Mouse (Mus musculus) embryonic facial prominence, embryonic 14.5 days (tissue): ENCODE measurements around the gene 2310033P09Rik. TPM values are rescaled to one million over a fixed set of nuclear protein-coding genes. Genes with fewer than 3 reads are reported as not detected.
A peak's percentile ranks its signal among the peaks of the same experiment; 100 is the strongest.

Experiments
- ATAC-seq: fragments of 200-750 bp; cut with Nextera tagmentation; 2 replicates; pipeline ENCODE4 v1.8.0; 2017; ENCODE audit warnings: low read depth, moderate number of reproducible peaks, moderate TSS enrichment
- DNase-seq: peaks from one replicate; pipeline ENCODE4 v3.0.0-alpha.2; 2015; ENCODE audit warnings: low spot score
- H3K27ac ChIP-seq: fragments of 300-500 bp; sonication (generic); replicated peaks from 2 replicates; pipeline ENCODE4 v1.5.1; 2014; ENCODE audit warnings: low read depth, mild to moderate bottlenecking, low read length, moderate library complexity
- H3K27me3 ChIP-seq: fragments of 300-500 bp; sonication (generic); replicated peaks from 2 replicates; pipeline ENCODE4 v1.6.1; 2014; ENCODE audit warnings: low read length; ENCODE audit not compliant: control insufficient read depth, insufficient read depth
- H3K36me3 ChIP-seq: fragments of 300-500 bp; sonication (generic); 2 replicates; pipeline ENCODE4 v1.6.1; 2014; ENCODE audit warnings: low read length, mixed read lengths; ENCODE audit not compliant: control insufficient read depth, insufficient read depth
- H3K4me1 ChIP-seq: fragments of 300-500 bp; sonication (generic); 2 replicates; pipeline ENCODE4 v1.6.1; 2014; ENCODE audit warnings: antibody characterized with exemption, low read length; ENCODE audit not compliant: control insufficient read depth, insufficient read depth
- H3K4me2 ChIP-seq: fragments of 300-500 bp; sonication (generic); 2 replicates; pipeline ENCODE4 v1.6.1; 2014; ENCODE audit warnings: low read depth, mild to moderate bottlenecking, low read length, moderate library complexity, mixed read lengths
- H3K4me3 ChIP-seq: fragments of 300-500 bp; sonication (generic); 2 replicates; pipeline ENCODE4 v1.5.1; 2014; ENCODE audit warnings: low read depth, mild to moderate bottlenecking, low read length
- H3K9ac ChIP-seq: fragments of 300-500 bp; sonication (generic); 2 replicates; pipeline ENCODE4 v1.6.1; 2014; ENCODE audit warnings: low read depth, mild to moderate bottlenecking, low read length, moderate library complexity, mixed read lengths
- H3K9me3 ChIP-seq: fragments of 300-500 bp; sonication (generic); 2 replicates; pipeline ENCODE4 v1.6.1; 2016; ENCODE audit warnings: low read length; ENCODE audit not compliant: control insufficient read depth
- WGBS: fragments of 180-500 bp; shearing (Covaris S2); extraction: QIAGEN DNeasy Blood & Tissue Kit; methylation state at CpG from one replicate; pipeline ENCODE4 v1.1.7; 2014; 5-methylcytosine and 5-hydroxymethylcytosine counted together
- polyA plus RNA-seq: library from polyadenylated mRNA; unstranded; fragments of >200 nt; fragmentation: Nextera tagmentation; extraction: Ambion mirVana; gene quantifications from 2 replicates; pipeline ENCODE4 v1.2.1, GENCODE M21; 2014

The 2310033P09Rik gene
- 23.9 and 27.0 TPM in 2 replicates for polyA plus RNA-seq

GRCm38 (mm10) chr11:59208153-59208831 is at the start of gene 2310033P09Rik:
Gene 2310033P09Rik (plus strand): TSS chr11:59208321.
- no peaks in the 10 kb centered on the region; the same call in 1 of the 2 replicates for H3K4me1 ChIP-seq
- DNase-seq = peak; percentile 96
- peak within 1 kb of the TSS; percentile 91 for H3K4me3 ChIP-seq
- H3K27ac ChIP-seq = peak within 1 kb of the TSS; percentile 94
- ATAC-seq = peak; percentile 87
- peak within 1 kb of the TSS; percentile 79 for H3K4me2 ChIP-seq
- H3K9me3 ChIP-seq = no peaks in the 10 kb centered on the region
- no peaks in the 10 kb centered on the region for H3K27me3 ChIP-seq
- H3K9ac ChIP-seq = peak within 1 kb of the TSS; percentile 93
- H3K36me3 ChIP-seq = peaks cover 67% of the 10 kb centered on the region
- WGBS = 0% methylated on average over 48 of the region's 67 CpGs

DNA sequence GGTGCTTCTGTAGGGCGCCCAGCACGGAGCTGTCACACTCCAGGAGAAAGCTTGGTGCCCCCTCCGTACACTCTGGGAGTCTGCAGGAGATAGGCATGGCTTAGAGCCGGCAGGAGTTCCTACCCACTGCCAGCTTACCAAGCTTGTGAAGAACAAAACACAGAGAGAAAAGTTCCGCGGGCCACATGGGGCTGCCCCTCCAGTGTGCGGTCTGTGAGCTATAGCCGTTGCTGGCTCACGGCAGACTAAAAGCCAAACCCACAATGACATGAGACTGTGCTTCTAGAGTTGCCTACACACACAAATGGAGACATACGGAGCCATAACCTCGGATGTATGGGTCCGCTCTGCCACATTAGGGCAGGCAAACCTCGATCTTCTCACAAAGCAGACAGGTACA is 49.0 kb upstream of the 2310033P09Rik start:
- no peak overlapping the region for H3K9ac ChIP-seq

DNA sequence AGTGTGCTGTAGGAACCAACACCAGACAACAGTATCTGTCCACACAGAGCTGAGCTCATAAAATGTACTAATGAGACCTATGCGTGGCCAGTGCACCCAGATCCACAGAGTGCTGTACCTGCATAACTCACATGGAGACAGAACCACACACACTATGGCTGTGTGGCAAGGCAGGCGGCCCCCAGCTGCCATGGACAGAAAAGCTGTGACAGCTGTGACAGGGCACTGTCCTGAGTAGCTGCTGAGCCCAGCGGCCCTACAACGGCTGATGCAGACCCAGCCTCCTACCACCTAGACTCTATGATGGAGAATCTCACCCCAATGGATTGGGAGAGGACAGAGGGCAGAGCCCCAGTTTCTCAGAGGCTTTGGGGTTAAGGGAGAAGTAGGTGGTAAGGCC is 48.6 kb upstream of the 2310033P09Rik start:
- H3K4me2 ChIP-seq = no peak overlapping the region
- no peak overlapping the region for H3K27ac ChIP-seq
- no peak for DNase-seq
- H3K4me3 ChIP-seq = no peak overlapping the region
- WGBS = 91% methylated on average over 4 of the region's 4 CpGs
- no peaks in the 10 kb centered on the region for H3K9me3 ChIP-seq
- peaks cover 13% of the 10 kb centered on the region for H3K4me1 ChIP-seq
- peaks cover 26% of the 10 kb centered on the region; the same call in 1 of the 2 replicates for H3K36me3 ChIP-seq
- no peak overlapping the region for H3K9ac ChIP-seq
- H3K27me3 ChIP-seq = no peaks in the 10 kb centered on the region
- ATAC-seq = no peak

More for the DNA sequence above, 49.0 kb upstream of the 2310033P09Rik start:
- Histone ChIP-seq H3K4me3 (no peak overlapping the region), H3K4me1 (peaks cover 11% of the 10 kb centered on the region), H3K36me3 (peaks cover 26% of the 10 kb centered on the region; the same call in 1 of the 2 replicates), H3K9me3 (no peaks in the 10 kb centered on the region), H3K27ac (no peak overlapping the region), H3K27me3 (no peaks in the 10 kb centered on the region), H3K4me2 (no peak overlapping the region)
- DNase-seq (no peak), ATAC-seq (no peak)
- WGBS = 92% methylated on average over 13 of the region's 13 CpGs

GRCm38 (mm10) chr11:59161398-59161797 is 46.7 kb upstream of the 2310033P09Rik start:
- Histone ChIP-seq H3K9ac (no peak overlapping the region), H3K4me2 (no peak overlapping the region), H3K4me3 (no peak overlapping the region), H3K36me3 (peaks cover 16% of the 10 kb centered on the region; the same call in 1 of the 2 replicates), H3K27me3 (no peaks in the 10 kb centered on the region), H3K4me1 (peaks cover 13% of the 10 kb centered on the region), H3K27ac (no peak overlapping the region), H3K9me3 (no peaks in the 10 kb centered on the region)
- 74% methylated on average over 5 of the region's 5 CpGs for WGBS
- peak; percentile 70 for DNase-seq
- ATAC-seq = no peak

DNA sequence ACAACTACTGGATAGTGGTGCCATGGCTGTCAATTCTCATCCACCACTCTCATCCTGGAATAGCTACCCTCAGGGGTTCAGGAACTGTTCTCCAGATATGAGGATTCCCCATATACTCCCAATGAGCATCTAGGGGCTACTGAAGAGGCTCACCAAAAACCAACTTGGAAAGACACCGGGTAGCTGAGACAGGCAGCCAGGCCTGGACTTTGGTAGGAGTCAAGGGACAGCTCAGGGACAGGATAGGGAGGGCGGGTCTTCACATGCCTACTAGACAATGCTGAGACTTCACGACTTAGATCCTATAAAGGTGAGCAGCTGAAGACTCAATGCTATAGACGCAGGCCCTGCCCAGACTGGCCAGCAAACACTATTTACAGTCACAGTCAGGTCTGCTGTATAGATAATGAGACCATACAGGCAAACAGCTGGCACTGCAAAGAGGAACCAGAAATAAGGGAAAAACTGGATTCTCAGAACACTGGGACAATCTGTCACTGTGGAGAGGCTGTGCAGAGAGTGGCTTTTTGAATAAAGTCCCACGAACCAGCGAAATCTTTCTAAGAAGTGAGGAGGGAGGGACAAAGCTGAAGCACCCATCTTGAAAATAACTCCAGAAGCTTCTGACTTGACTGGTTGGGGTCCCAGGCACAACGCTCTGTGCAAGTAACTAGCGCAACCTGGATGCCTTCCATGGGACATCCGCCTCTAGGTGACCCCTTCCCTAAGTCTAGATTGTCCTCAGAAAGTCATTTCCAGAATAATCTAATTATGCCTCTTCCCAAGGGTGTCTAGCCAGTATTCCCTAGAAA is 45.5 kb upstream of the 2310033P09Rik start:
- Histone ChIP-seq H3K4me2 (peak overlapping the region; percentile 65), H3K4me1 (peaks cover 13% of the 10 kb centered on the region), H3K36me3 (peaks cover 8% of the 10 kb centered on the region; the same call in 1 of the 2 replicates), H3K4me3 (peak overlapping the region; percentile 74), H3K9ac (peak overlapping the region; percentile 95), H3K27me3 (no peaks in the 10 kb centered on the region), H3K27ac (peak overlapping the region; percentile 99), H3K9me3 (no peaks in the 10 kb centered on the region)
- WGBS = 64% methylated on average over 9 of the region's 9 CpGs
- DNase-seq (no peak), ATAC-seq (peak; percentile 4; the same call in 1 of the 2 replicates)

- Histone ChIP-seq H3K4me2 (peak within 1 kb of the TSS; percentile 65), H3K4me3 (peak within 1 kb of the TSS; percentile 74), H3K27ac (peak within 1 kb of the TSS; percentile 99), H3K9ac (peak within 1 kb of the TSS; percentile 95), H3K4me1 (peaks cover 13% of the 10 kb centered on the region), H3K27me3 (no peaks in the 10 kb centered on the region), H3K36me3 (no peaks in the 10 kb centered on the region), H3K9me3 (no peaks in the 10 kb centered on the region)
- ATAC-seq (peak; percentile 99), DNase-seq (peak; percentile 99)
- WGBS = 7% methylated on average over 27 of the region's 68 CpGs
Observed at GRCm38 (mm10) chr11:59163255-59164236, 44.6 kb upstream of the 2310033P09Rik start, which contains the start of gene Iba57. Gene Iba57 (minus strand): TSS chr11:59163739.

- peak overlapping the region; percentile 65 for H3K4me2 ChIP-seq
- H3K4me3 ChIP-seq = 0 out of 2 replicates have a peak overlapping the region, but pooled peaks have one; percentile 74
- H3K27ac ChIP-seq = peak overlapping the region; percentile 99; the same call in 1 of the 2 replicates
- no peak for DNase-seq
- H3K27me3 ChIP-seq = no peaks in the 10 kb centered on the region
- WGBS = 85% methylated on average over 9 of the region's 9 CpGs
- H3K9ac ChIP-seq = no peak overlapping the region
- peaks cover 13% of the 10 kb centered on the region for H3K4me1 ChIP-seq
- no peaks in the 10 kb centered on the region for H3K9me3 ChIP-seq
- H3K36me3 ChIP-seq = no peaks in the 10 kb centered on the region
- no peak for ATAC-seq
Observed at GRCm38 (mm10) chr11:59164384-59164783, 43.7 kb upstream of the 2310033P09Rik start.
